Mouse (Mus musculus): ENCODE data around the gene Snx29. TPM values are rescaled to one million over a fixed set of nuclear protein-coding genes. Genes with fewer than 3 reads are reported as not detected.

Snx29 gene
- polyA plus RNA-seq, 1 experiment = 27.7 TPM

DNA sequence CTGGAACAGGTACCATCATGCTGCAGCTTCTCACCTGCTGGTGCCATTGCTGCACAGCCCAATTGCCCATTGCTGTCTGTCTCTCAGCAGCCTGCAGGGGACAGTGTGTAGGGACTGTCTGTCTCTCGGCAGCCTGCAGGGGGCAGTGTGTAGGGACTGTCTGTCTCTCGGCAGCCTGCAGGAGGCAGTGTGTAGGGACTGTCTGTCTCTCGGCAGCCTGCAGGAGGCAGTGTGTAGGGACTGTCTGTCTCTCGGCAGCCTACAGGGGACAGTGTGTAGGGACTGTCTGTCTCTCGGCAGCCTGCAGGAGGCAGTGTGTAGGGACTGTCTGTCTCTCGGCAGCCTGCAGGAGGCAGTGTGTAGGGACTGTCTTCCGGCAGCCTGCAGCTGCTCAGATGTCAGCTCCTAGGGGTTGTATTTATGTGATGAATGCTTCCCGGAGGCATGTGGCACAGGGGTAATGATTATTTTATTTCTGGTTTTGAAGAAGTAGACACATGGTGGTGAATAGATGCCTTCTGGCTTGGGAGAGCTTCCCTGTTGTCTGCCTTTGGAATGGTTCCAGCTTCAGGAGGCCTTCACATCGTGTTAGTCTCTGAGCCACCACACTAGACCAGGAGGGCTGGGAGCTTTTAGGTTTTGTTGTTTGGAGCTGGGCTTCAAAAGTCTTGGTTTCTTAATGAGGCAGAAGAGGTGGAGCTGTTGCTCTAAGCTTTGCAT is 347.7 kb downstream of the Snx29 start:
- peaks cover 32% of the 10 kb centered on the region for H3K4me1 ChIP-seq (ENCODE audit: control insufficient read depth, insufficient read depth, low read length)

DNA sequence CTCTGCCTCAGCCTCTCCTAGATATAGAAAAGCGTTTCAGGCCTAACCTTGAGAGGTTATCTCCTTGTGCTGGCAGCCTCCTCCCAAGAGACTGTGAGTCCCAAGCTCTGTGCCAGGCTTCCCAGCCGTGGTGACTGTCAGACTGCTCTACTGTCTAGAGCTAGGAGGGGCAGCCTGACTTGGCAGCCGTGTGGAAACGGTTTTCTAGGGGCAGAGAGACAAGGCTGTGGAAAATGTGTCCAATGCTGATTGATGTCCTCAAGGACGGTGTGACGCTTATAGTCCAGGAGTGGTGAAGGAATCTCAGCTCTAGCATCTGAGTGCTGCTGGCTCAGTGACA is 348.2 kb downstream of the Snx29 start:
- Histone ChIP-seq H3K4me3 (ENCODE audit: insufficient read depth, low read length) (no peak overlapping the region), H3K4me1 (ENCODE audit: control insufficient read depth, insufficient read depth, low read length) (peaks cover 27% of the 10 kb centered on the region), H3K27ac (ENCODE audit: insufficient read depth, low read depth, low read length) (no peak overlapping the region)
- no peak for TF ChIP-seq POLR2A (IDR thresholded peaks at IDR 0.05; ENCODE audit: borderline replicate concordance, low read depth, low read length)
- TF ChIP-seq CTCF (IDR thresholded peaks at IDR 0.05; ENCODE audit: low read depth, low read length) = no peak

More for the DNA sequence above, 347.7 kb downstream of the Snx29 start:
- TF ChIP-seq POLR2A (IDR thresholded peaks at IDR 0.05; ENCODE audit: borderline replicate concordance, low read depth, low read length) (no peak), CTCF (IDR thresholded peaks at IDR 0.05; ENCODE audit: low read depth, low read length) (peak; percentile 87)
- H3K27ac ChIP-seq (ENCODE audit: insufficient read depth, low read depth, low read length) = no peak overlapping the region
- no peak overlapping the region for H3K4me3 ChIP-seq (ENCODE audit: insufficient read depth, low read length)

DNA sequence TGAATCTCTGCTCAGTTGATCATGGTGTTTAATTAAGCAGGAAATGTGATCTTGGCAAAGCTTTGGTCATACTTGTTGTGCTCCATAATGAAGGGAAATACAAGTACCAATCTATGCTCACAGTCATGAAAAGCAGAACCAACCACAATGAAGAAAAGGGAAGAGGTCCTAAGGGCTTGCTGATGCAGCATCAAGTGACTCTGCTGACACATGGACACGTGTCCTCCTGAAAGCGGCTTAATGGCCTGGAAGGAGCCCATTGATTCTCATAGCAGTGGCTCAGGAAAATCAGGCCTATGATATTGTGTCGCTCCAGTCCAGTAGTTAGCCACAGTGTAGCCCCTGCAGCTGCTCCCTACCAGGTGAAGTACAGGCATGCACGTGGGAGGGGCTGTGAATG is 353.3 kb downstream of the Snx29 start:
- peaks cover 18% of the 10 kb centered on the region for H3K4me1 ChIP-seq (ENCODE audit: control insufficient read depth, insufficient read depth, low read length)
- H3K27ac ChIP-seq (ENCODE audit: insufficient read depth, low read depth, low read length) = peak overlapping the region; percentile 99
- TF ChIP-seq CTCF (IDR thresholded peaks at IDR 0.05; ENCODE audit: low read depth, low read length) = no peak
- no peak for TF ChIP-seq POLR2A (IDR thresholded peaks at IDR 0.05; ENCODE audit: borderline replicate concordance, low read depth, low read length)
- no peak overlapping the region for H3K4me3 ChIP-seq (ENCODE audit: insufficient read depth, low read length)

DNA sequence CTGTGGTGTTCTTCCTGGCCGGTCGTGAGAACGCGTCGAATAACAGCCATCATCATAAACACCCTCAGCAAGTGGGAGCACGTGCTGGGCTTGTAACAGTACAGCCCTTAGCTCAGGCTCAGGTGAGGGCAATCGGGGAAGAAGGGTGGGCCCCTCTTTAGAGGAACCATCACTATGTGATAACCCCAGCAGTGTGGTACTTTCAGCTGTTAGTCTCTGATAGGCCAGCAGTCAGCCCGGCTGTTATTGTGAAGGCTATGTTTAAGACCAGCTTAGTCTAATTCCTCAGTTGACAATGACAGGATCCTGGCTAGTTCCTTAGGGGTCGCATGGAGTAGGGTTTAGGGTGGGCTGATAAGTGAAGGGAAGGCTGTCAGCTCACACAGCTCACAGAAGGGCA is 362.6 kb downstream of the Snx29 start:
- Histone ChIP-seq H3K4me1 (ENCODE audit: control insufficient read depth, insufficient read depth, low read length) (no peaks in the 10 kb centered on the region), H3K27ac (ENCODE audit: insufficient read depth, low read depth, low read length) (no peak overlapping the region), H3K4me3 (ENCODE audit: insufficient read depth, low read length) (no peak overlapping the region)
- TF ChIP-seq POLR2A (IDR thresholded peaks at IDR 0.05; ENCODE audit: borderline replicate concordance, low read depth, low read length) (no peak), CTCF (IDR thresholded peaks at IDR 0.05; ENCODE audit: low read depth, low read length) (no peak)

DNA sequence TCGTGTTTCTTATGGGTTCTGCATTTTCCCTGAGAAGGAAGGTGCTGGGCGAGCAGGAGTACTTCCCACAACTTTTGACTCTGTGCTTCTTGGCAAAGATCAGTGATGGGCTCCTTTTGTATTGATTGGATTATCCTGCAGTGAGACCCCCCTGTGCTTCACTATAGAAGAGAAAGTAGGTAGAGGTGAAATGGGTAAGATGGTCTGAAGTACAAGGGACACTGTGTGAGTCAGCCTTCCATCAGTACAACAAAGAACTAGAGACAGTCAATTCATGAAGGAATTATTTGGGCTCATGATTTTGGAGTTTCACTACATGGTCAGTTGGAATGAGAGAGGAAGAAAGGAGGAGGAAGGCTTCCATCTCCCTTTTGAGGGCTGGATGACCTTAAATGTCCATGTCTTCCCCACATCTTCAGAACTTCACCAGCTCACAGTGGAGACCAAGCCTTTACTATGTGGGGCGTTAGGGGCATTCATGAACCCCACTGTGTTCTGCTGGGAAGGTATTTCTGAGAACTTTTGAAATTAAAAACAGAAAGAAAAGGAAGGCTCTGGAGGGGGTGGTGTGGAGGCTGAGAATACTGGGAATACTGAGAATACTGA is 363.1 kb downstream of the Snx29 start:
- no peak for TF ChIP-seq POLR2A (IDR thresholded peaks at IDR 0.05; ENCODE audit: borderline replicate concordance, low read depth, low read length)
- TF ChIP-seq CTCF (IDR thresholded peaks at IDR 0.05; ENCODE audit: low read depth, low read length) = no peak
- H3K27ac ChIP-seq (ENCODE audit: insufficient read depth, low read depth, low read length) = no peak overlapping the region

DNA sequence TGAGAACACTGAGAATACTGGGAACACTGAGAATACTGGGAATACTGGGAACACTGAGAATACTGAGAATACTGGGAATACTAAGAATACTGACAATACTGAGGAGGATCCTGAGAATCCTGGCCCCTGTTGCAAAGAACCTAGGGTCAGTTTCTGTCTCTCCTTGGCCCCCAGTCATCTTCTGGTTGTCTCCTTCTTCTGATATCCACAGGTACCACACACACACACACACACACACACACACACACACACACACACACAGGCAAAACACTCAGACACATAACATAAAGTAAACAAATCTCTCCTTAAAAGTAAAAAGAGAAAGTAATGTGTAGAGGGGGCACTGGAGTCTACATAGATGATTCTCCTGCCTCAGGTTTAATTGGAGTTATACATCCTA is 365.1 kb downstream of the Snx29 start:
- H3K27ac ChIP-seq (ENCODE audit: insufficient read depth, low read depth, low read length) = no peak overlapping the region

More for the DNA sequence above, 363.1 kb downstream of the Snx29 start:
- Histone ChIP-seq H3K4me3 (ENCODE audit: insufficient read depth, low read length) (no peak overlapping the region), H3K4me1 (ENCODE audit: control insufficient read depth, insufficient read depth, low read length) (no peaks in the 10 kb centered on the region)

DNA sequence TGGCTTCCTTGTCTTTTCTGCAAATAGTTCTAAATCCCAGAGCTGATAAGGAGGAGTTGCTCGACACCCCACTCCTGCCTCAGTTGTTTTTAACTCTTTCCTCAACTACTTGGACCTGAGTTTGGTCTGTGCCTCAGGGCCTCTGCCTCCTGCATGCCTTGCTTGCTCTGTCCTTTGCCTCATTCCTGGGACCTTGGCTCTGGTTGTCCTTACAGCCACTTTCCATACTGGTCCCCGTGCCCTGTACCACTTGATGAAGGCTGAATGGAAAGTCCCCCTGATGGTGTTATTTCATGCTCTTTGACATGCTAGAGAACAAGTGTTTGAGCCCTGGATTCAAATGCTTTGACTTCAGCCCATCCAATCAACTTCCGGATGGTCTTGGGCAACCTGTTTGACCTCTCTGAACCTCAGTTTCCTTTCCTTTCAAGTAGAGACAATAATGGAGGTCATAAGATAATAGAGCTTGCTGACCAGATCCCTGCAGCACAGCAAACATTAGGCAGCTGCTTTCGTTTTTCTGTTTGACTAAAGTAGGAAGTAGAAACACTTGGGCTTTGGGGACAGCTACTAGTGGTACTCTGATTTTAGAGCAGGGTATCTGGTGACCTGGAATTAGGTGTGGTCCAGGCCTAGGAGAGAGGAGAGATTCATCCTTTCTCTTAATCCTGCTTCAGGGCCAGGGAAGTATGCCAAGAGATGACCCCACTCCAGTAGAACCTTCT is 365.7 kb downstream of the Snx29 start:
- Histone ChIP-seq H3K4me3 (ENCODE audit: insufficient read depth, low read length) (no peak overlapping the region), H3K27ac (ENCODE audit: insufficient read depth, low read depth, low read length) (no peak overlapping the region), H3K4me1 (ENCODE audit: control insufficient read depth, insufficient read depth, low read length) (no peaks in the 10 kb centered on the region)
- TF ChIP-seq CTCF (IDR thresholded peaks at IDR 0.05; ENCODE audit: low read depth, low read length) (no peak), POLR2A (IDR thresholded peaks at IDR 0.05; ENCODE audit: borderline replicate concordance, low read depth, low read length) (no peak)

More for the DNA sequence above, 365.1 kb downstream of the Snx29 start:
- Histone ChIP-seq H3K4me3 (ENCODE audit: insufficient read depth, low read length) (no peak overlapping the region), H3K4me1 (ENCODE audit: control insufficient read depth, insufficient read depth, low read length) (no peaks in the 10 kb centered on the region)
- no peak for TF ChIP-seq POLR2A (IDR thresholded peaks at IDR 0.05; ENCODE audit: borderline replicate concordance, low read depth, low read length)
- TF ChIP-seq CTCF (IDR thresholded peaks at IDR 0.05; ENCODE audit: low read depth, low read length) = no peak

DNA sequence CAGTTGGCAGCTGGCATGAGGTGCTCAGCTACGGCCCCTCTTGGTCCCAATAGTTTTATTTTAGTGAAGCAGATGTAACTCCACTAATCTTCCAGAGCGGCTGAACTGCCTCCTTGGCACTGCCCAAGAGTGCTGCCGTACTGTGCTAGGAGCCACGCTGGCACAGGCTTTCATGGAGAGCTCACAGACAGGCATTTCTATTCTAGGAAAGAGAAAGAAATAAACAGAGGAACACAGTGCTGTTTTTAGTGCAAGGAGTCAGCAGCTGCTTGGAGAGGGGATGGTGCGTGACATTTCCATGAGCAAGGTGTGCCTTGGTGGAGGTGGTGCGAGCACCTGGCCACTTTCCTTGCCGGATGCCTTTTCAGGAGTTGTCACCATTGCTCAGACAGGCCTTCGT is 367.4 kb downstream of the Snx29 start:
- Histone ChIP-seq H3K4me1 (ENCODE audit: control insufficient read depth, insufficient read depth, low read length) (peaks cover 2% of the 10 kb centered on the region), H3K27ac (ENCODE audit: insufficient read depth, low read depth, low read length) (no peak overlapping the region), H3K4me3 (ENCODE audit: insufficient read depth, low read length) (no peak overlapping the region)
- TF ChIP-seq POLR2A (IDR thresholded peaks at IDR 0.05; ENCODE audit: borderline replicate concordance, low read depth, low read length) (no peak), CTCF (IDR thresholded peaks at IDR 0.05; ENCODE audit: low read depth, low read length) (no peak)

DNA sequence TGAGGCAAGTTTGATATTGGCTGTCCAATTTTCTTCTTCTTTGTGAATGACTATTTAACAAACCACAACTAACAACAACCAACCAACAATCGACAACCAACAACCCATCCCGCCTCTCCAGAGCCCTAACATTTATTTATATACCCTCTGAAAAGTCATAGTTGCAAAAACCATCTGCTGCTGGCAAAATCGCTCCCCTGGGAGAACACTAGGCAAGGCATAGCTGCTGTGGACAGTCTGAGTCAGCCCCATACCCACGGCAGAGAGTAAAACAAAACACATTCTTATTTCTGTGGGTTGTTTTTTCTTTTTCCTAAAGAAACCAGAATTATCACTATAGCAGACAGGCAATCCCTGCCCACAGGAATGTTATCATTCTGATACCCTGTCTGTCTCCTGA is 368.0 kb downstream of the Snx29 start:
- H3K27ac ChIP-seq (ENCODE audit: insufficient read depth, low read depth, low read length) = no peak overlapping the region
- peaks cover 8% of the 10 kb centered on the region for H3K4me1 ChIP-seq (ENCODE audit: control insufficient read depth, insufficient read depth, low read length)
- H3K4me3 ChIP-seq (ENCODE audit: insufficient read depth, low read length) = no peak overlapping the region
- TF ChIP-seq CTCF (IDR thresholded peaks at IDR 0.05; ENCODE audit: low read depth, low read length) = no peak
- TF ChIP-seq POLR2A (IDR thresholded peaks at IDR 0.05; ENCODE audit: borderline replicate concordance, low read depth, low read length) = no peak
